In the genomic region with DNA sequence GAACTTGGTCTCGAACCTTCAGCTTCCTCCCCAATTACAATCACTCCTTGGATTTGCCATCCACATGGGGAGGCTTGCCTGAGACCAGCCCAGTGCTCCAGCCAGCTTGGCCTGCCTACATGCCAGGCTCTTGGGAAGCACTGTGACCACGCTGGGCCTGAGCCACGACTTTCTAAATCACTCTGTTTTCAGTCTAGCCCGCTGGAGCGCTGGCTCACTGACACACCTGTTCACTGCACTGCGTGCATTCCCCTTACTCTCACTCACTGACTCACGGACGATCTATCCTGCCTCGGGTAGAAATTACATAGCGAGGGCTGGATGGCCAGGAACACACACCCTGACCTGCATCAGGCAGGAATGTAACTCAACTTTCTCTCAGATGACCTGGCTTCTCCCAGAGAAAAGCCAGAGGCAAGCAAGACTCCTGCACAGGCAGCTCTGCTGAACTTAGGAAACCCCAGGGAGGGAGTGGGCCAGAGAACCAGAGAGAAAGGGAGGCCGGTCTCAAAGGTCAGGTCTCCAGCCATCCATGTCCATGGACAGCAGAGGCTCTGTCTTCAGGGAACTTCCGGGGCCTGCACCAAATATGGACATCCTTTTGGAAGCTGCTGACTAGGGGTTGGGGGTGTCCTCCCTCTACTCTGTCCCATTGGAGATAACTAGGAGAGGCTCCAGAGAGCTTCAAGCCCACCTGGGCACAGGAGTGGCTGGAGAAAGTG, we compare ENCODE assay signal across 11 mouse cellular contexts.
A peak's percentile ranks its signal among the peaks of the same experiment; 100 is the strongest.
DNase-seq lines count a peak whose midpoint lies in the region; ATAC-seq and TF ChIP-seq lines count a peak whose summit lies in the region.
"Had no signal": no experiment of that assay in that cellular context is flagged by ENCODE, and none has a peak within 500 bp of the region (broad histone marks: within the 10 kb centered on the region; RNA-seq: fewer than 3 reads in every experiment).

No protein-coding gene starts in this region.

- no peaks in the 10 kb centered on the region for H3K36me3 ChIP-seq in liver, adult 2 months (ENCODE audit: control insufficient read depth, insufficient read depth, low read length)
- no peaks in the 10 kb centered on the region for H3K36me3 ChIP-seq in liver, embryonic 12.5 days
- no peaks in the 10 kb centered on the region for H3K36me3 ChIP-seq in CH12.LX (replicated peaks in 1 of 2; ENCODE audit: control insufficient read depth in 1 of 2, insufficient read depth in 1 of 2, low read length in 1 of 2)
- H3K36me3 ChIP-seq: limb, embryonic 12.5 days had no signal

- dilution Hi-C loops in CH12.LX (cut with MboI; ENCODE audit: extremely low pct_ligation_motif_present, extremely low pct_unique_long_range_greater_than_20kb, low sequenced_read_pairs), result no loop called here

- H3K4me3 ChIP-seq in liver, adult 2 months (ENCODE audit: insufficient read depth, low read depth, low read length), result no peak overlapping the region
- H3K4me3 ChIP-seq in liver, embryonic 12.5 days, result no peak overlapping the region
- H3K4me3 ChIP-seq in CH12.LX (replicated peaks in 1 of 3; ENCODE audit: low read depth in 2 of 3, low read length in 2 of 3, poor library complexity in 1 of 3), result no peak overlapping the region
- H3K4me3 ChIP-seq: limb, embryonic 12.5 days; megakaryocyte, embryonic 14.5 days had no signal

- no peaks in the 10 kb centered on the region for H3K9me3 ChIP-seq in liver, embryonic 12.5 days (replicated peaks)
- no peaks in the 10 kb centered on the region for H3K9me3 ChIP-seq in CH12.LX (replicated peaks; ENCODE audit: low read length)
- H3K9me3 ChIP-seq: limb, embryonic 12.5 days had no signal

- peaks cover 24% of the 10 kb centered on the region for H3K4me1 ChIP-seq in liver, adult 2 months (ENCODE audit: control insufficient read depth, insufficient read depth, low read length)
- peaks cover 13% of the 10 kb centered on the region for H3K4me1 ChIP-seq in liver, embryonic 12.5 days
- H3K4me1 ChIP-seq in CH12.LX (ENCODE audit: control insufficient read depth in 1 of 2, insufficient read depth in 2 of 2), result peaks cover 33 to 63% of the 10 kb centered on the region in 2 experiments

- no peaks in the 10 kb centered on the region for H3K79me2 ChIP-seq in liver, adult 2 months (ENCODE audit: control insufficient read depth, insufficient read depth, low read length)
- no peaks in the 10 kb centered on the region for H3K79me2 ChIP-seq in CH12.LX (replicated peaks; ENCODE audit: control insufficient read depth, extremely low read depth, insufficient read depth, poor library complexity, severe bottlenecking)

- H3K27ac ChIP-seq in liver, adult 2 months (replicated peaks; ENCODE audit: insufficient read depth, low read depth, low read length), result peak overlapping the region; percentile 81
- no peak overlapping the region for H3K27ac ChIP-seq in liver, embryonic 12.5 days
- H3K27ac ChIP-seq in CH12.LX (ENCODE audit: insufficient read depth, low read depth), result no peak overlapping the region
- H3K27ac ChIP-seq: limb, embryonic 12.5 days had no signal

- no peak overlapping the region for H3K4me2 ChIP-seq in liver, embryonic 12.5 days
- H3K4me2 ChIP-seq in CH12.LX (ENCODE audit: insufficient read depth, low read depth, poor library complexity, severe bottlenecking), result peak overlapping the region; percentile 26; the same call in 1 of the 2 replicates
- H3K4me2 ChIP-seq: limb, embryonic 12.5 days had no signal

- DNase-seq in liver, adult 2 months (ENCODE audit: extremely low read depth, low read depth, low spot score), result peak; percentile 72
- DNase-seq in CH12.LX (ENCODE audit: extremely low read depth), result no peak
- DNase-seq in fibroblast of lung, adult 2 months (ENCODE audit: low read depth), result peak; percentile 31
- DNase-seq in kidney, postnatal 36 days, result peak; percentile 85 to 93
- no peak for DNase-seq in layer of hippocampus, postnatal 10 days (ENCODE audit: low spot score in 2 of 2)
- DNase-seq in right cerebral cortex, postnatal 25 days, result no peak
- DNase-seq: spleen, adult 18-20 months; thymus, postnatal 14 days had no signal

- WGBS in liver, adult 2 months, result 23% methylated on average over 12 of the region's 12 CpGs
- WGBS in liver, embryonic 12.5 days (ENCODE audit: insufficient replicate concordance), result 67% methylated on average over 12 of the region's 12 CpGs

- peak; percentile 45 for TF ChIP-seq EP300 in CH12.LX (IDR thresholded peaks at IDR 0.05; ENCODE audit: low read length)

- in situ Hi-C loops in CH12.LX (cut with MboI; ENCODE audit: low pct_ligation_motif_present, low pct_unique_long_range_greater_than_20kb, low sequenced_read_pairs), result loop anchor here (10.0 kb wide), 1 partner anchor 254 kb away; no protein-coding TSS in a partner anchor

- TF ChIP-seq RAD21 in CH12.LX (IDR thresholded peaks at IDR 0.05; ENCODE audit: low read depth, low read length), result no peak

- H3K27me3 ChIP-seq in liver, adult 2 months (ENCODE audit: control insufficient read depth, insufficient read depth, low read length), result no peaks in the 10 kb centered on the region
- no peaks in the 10 kb centered on the region for H3K27me3 ChIP-seq in liver, embryonic 12.5 days (replicated peaks)
- no peaks in the 10 kb centered on the region for H3K27me3 ChIP-seq in CH12.LX (replicated peaks)
- H3K27me3 ChIP-seq: limb, embryonic 12.5 days had no signal

- TF ChIP-seq POLR2A in liver, adult 2 months (IDR thresholded peaks at IDR 0.05; ENCODE audit: extremely low read depth, insufficient read depth, low read length), result no peak
- TF ChIP-seq POLR2A in CH12.LX (IDR thresholded peaks at IDR 0.05; ENCODE audit: low read depth, low read length), result no peak

- no peak for TF ChIP-seq CTCF in liver, adult 2 months (IDR thresholded peaks at IDR 0.05; ENCODE audit: low read depth, low read length)
- TF ChIP-seq CTCF in CH12.LX (conservative IDR thresholded peaks at IDR 0.05 in 1 of 2, IDR thresholded peaks at IDR 0.05 in 1 of 2; ENCODE audit: low read depth in 2 of 2, low read length in 2 of 2), result no peak

- 0 out of 2 replicates have a peak overlapping the region, but pooled peaks have one; percentile 31 for H3K9ac ChIP-seq in liver, adult 2 months (ENCODE audit: low read depth, low read length)
- no peak overlapping the region for H3K9ac ChIP-seq in liver, embryonic 12.5 days
- no peak overlapping the region for H3K9ac ChIP-seq in CH12.LX (ENCODE audit: insufficient read depth, low read depth)
- H3K9ac ChIP-seq: limb, embryonic 12.5 days had no signal

- no peak for ATAC-seq in liver, embryonic 12.5 days

TF ChIP-seq in CH12.LX, 34 proteins besides CTCF, POLR2A, EP300 and RAD21:
- TF ChIP-seq POLR2AphosphoS2 (IDR thresholded peaks at IDR 0.05; ENCODE audit: low read depth, low read length), result no peak
- TF ChIP-seq MXI1 (IDR thresholded peaks at IDR 0.05; ENCODE audit: low read depth, low read length), result 0 out of 2 replicates have a peak, but pooled peaks have one; percentile 46
- TF ChIP-seq IRF4 (IDR thresholded peaks at IDR 0.05; ENCODE audit: low read depth, low read length), result no peak
- peak; percentile 12; the same call in 1 of the 2 replicates for TF ChIP-seq CHD2 (IDR thresholded peaks at IDR 0.05; ENCODE audit: low read length)
- no peak for TF ChIP-seq TBP (conservative IDR thresholded peaks at IDR 0.05; ENCODE audit: low read depth, low read length)
- TF ChIP-seq ELF1 (IDR thresholded peaks at IDR 0.05; ENCODE audit: low read depth, low read length), result 0 out of 2 replicates have a peak, but pooled peaks have one; percentile 1
- TF ChIP-seq HCFC1 (IDR thresholded peaks at IDR 0.05; ENCODE audit: low read depth, low read length), result no peak
- TF ChIP-seq JUND (conservative IDR thresholded peaks at IDR 0.05; ENCODE audit: low read depth, low read length), result no peak
- TF ChIP-seq NELFE (IDR thresholded peaks at IDR 0.05; ENCODE audit: low read depth, low read length), result no peak
- TF ChIP-seq BHLHE40 (IDR thresholded peaks at IDR 0.05; ENCODE audit: low read depth, low read length), result peak; percentile 49
- no peak for TF ChIP-seq SMC3 (IDR thresholded peaks at IDR 0.05; ENCODE audit: low read depth, low read length)
- peak; percentile 55; the same call in 1 of the 2 replicates for TF ChIP-seq MAX (IDR thresholded peaks at IDR 0.05; ENCODE audit: low read length)
- no peak for TF ChIP-seq JUN (IDR thresholded peaks at IDR 0.05; ENCODE audit: insufficient read depth, low read depth, low read length)
- TF ChIP-seq UBTF (IDR thresholded peaks at IDR 0.05; ENCODE audit: low read depth, low read length), result 0 out of 2 replicates have a peak, but pooled peaks have one; percentile 60
- TF ChIP-seq USF2 (conservative IDR thresholded peaks at IDR 0.05; ENCODE audit: low read depth, low read length), result no peak
- TF ChIP-seq TCF12 (IDR thresholded peaks at IDR 0.05; ENCODE audit: low read depth, low read length), result peak; percentile 40; the same call in 1 of the 2 replicates
- no peak for TF ChIP-seq ZC3H11A (IDR thresholded peaks at IDR 0.05; ENCODE audit: low read depth, low read length)
- 0 out of 2 replicates have a peak, but pooled peaks have one; percentile 50 for TF ChIP-seq MAZ (IDR thresholded peaks at IDR 0.05; ENCODE audit: low read depth, low read length)
- TF ChIP-seq ZNF384 (IDR thresholded peaks at IDR 0.05; ENCODE audit: low read depth, low read length), result no peak
- TF ChIP-seq CHD1 (IDR thresholded peaks at IDR 0.05; ENCODE audit: low read depth, low read length), result no peak
- TF ChIP-seq ETS1 (conservative IDR thresholded peaks at IDR 0.05; ENCODE audit: low read depth, low read length), result peak; percentile 21; the same call in 1 of the 2 replicates
- TF ChIP-seq RCOR1 (conservative IDR thresholded peaks at IDR 0.05; ENCODE audit: low read depth, low read length), result no peak
- TF ChIP-seq E2F4 (IDR thresholded peaks at IDR 0.05; ENCODE audit: insufficient replicate concordance, low read depth, low read length), result no peak
- no peak for TF ChIP-seq PAX5 (IDR thresholded peaks at IDR 0.05; ENCODE audit: low read length)
- no peak for TF ChIP-seq ZKSCAN1 (IDR thresholded peaks at IDR 0.05; ENCODE audit: borderline replicate concordance, low read depth, low read length)
- TF ChIP-seq USF1 (IDR thresholded peaks at IDR 0.05; ENCODE audit: low read depth, low read length), result no peak
- no peak for TF ChIP-seq NRF1 (IDR thresholded peaks at IDR 0.05; ENCODE audit: low read depth, low read length)
- TF ChIP-seq MEF2A (IDR thresholded peaks at IDR 0.05; ENCODE audit: borderline replicate concordance, low read depth, low read length), result no peak
- TF ChIP-seq SIN3A (IDR thresholded peaks at IDR 0.05; ENCODE audit: low read length), result peak; percentile 33; the same call in 1 of the 2 replicates
- TF ChIP-seq MAFK (IDR thresholded peaks at IDR 0.05; ENCODE audit: insufficient replicate concordance, low read length), result 0 out of 2 replicates have a peak, but pooled peaks have one; percentile 6

Comparison
In these comparisons a context has a peak if more than half of its experiments do, and no peak if none do; other contexts are left out.
1. DNase-seq: peak in liver, adult 2 months (single experiment), fibroblast of lung, adult 2 months (single experiment) and kidney, postnatal 36 days (2 of 2); none in CH12.LX (single experiment), layer of hippocampus, postnatal 10 days (0 of 2) and right cerebral cortex, postnatal 25 days (single experiment).